Mouse (Mus musculus) neural tube, embryonic 11.5 days (tissue): Measurements from ENCODE around the gene Rev1. TPM values are rescaled to one million over a fixed set of nuclear protein-coding genes. Genes with fewer than 3 reads are reported as not detected.

Experiments used
- ATAC-seq: fragments of 200-750 bp; cut with Nextera tagmentation; 2 replicates; pipeline ENCODE4 v1.8.0; 2017; ENCODE audit warnings: moderate number of reproducible peaks, mild to moderate bottlenecking, moderate TSS enrichment, moderate library complexity; ENCODE audit not compliant: insufficient read depth, low FRiP score, low TSS enrichment
- DNase-seq: peaks from one replicate; pipeline ENCODE4 v3.0.0-alpha.2; 2015; ENCODE audit warnings: low spot score
- H3K27ac ChIP-seq: fragments of 300-500 bp; sonication (generic); 2 replicates; pipeline ENCODE4 v1.5.1; 2014; ENCODE audit warnings: low read depth, mild to moderate bottlenecking, low read length
- H3K27me3 ChIP-seq: fragments of 300-500 bp; sonication (generic); 2 replicates; pipeline ENCODE4 v1.6.1; 2014; ENCODE audit warnings: mild to moderate bottlenecking, low read length, mixed read lengths; ENCODE audit not compliant: control insufficient read depth, insufficient read depth
- H3K36me3 ChIP-seq: fragments of 300-500 bp; sonication (generic); 2 replicates; pipeline ENCODE4 v1.6.1; 2014; ENCODE audit warnings: mild to moderate bottlenecking, low read length, moderate library complexity, mixed read lengths; ENCODE audit not compliant: control insufficient read depth, insufficient read depth
- H3K4me1 ChIP-seq: fragments of 300-500 bp; sonication (generic); 2 replicates; pipeline ENCODE4 v1.6.1; 2014; ENCODE audit warnings: low read length, mixed read lengths; ENCODE audit not compliant: control insufficient read depth, insufficient read depth
- H3K4me2 ChIP-seq: fragments of 300-500 bp; sonication (generic); 2 replicates; pipeline ENCODE4 v1.6.1; 2014; ENCODE audit warnings: low read depth, mild to moderate bottlenecking, moderate library complexity
- H3K4me3 ChIP-seq: fragments of 300-500 bp; sonication (generic); 2 replicates; pipeline ENCODE4 v1.5.1; 2014; ENCODE audit warnings: low read depth, low read length
- H3K9ac ChIP-seq: fragments of 300-500 bp; sonication (generic); 2 replicates; pipeline ENCODE4 v1.6.1; 2014; ENCODE audit warnings: mild to moderate bottlenecking, low read length
- H3K9me3 ChIP-seq: fragments of 300-500 bp; sonication (generic); 2 replicates; pipeline ENCODE4 v1.6.1; 2016; ENCODE audit warnings: low read length; ENCODE audit not compliant: control insufficient read depth
- WGBS: fragments of 180-500 bp; shearing (Covaris S2); extraction: QIAGEN DNeasy Blood & Tissue Kit; methylation state at CpG from one replicate; pipeline ENCODE4 v1.1.7; 2014; 5-methylcytosine and 5-hydroxymethylcytosine counted together
- polyA plus RNA-seq: library from polyadenylated mRNA; unstranded; fragments of >200 nt; fragmentation: Nextera tagmentation; extraction: Ambion mirVana; gene quantifications from 2 replicates; pipeline ENCODE4 v1.2.1, GENCODE M21; 2014

The Rev1 gene
- polyA plus RNA-seq, 1 experiment from 2014 or later = 25.7 TPM

DNA sequence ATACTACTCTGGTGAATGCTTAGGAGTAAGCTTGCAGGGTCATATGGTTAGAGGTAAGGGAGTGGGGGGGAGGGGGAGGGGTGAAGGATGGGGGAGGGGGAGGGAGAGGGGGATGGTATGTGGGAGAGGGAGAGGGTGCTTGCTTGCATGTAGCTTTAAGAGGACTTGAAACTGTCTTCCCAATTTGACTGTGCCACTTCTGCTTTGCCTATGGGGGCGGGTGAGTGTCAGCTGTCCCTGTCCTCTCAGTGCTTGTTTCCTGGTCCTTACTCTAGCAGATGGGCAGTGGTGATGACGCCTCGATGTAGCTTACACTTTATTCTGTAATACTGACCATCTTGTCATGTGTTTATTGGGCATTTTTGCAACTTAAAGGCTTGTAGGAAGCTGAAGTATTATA lies 117.5 kb downstream of the Rev1 start:
- H3K36me3 ChIP-seq = no peaks in the 10 kb centered on the region
- 91% methylated on average over 3 of the region's 3 CpGs for WGBS
- no peaks in the 10 kb centered on the region for H3K27me3 ChIP-seq
- DNase-seq (no peak), ATAC-seq (no peak)
- no peaks in the 10 kb centered on the region for H3K4me1 ChIP-seq
- H3K27ac ChIP-seq = no peak overlapping the region
- no peak overlapping the region for H3K4me3 ChIP-seq
- H3K9ac ChIP-seq = no peak overlapping the region
- no peak overlapping the region for H3K4me2 ChIP-seq
- no peaks in the 10 kb centered on the region for H3K9me3 ChIP-seq

GRCm38 (mm10) chr1:38011647-38012046 lies 118.0 kb downstream of the Rev1 start:
- Histone ChIP-seq H3K27ac (no peak overlapping the region), H3K4me2 (no peak overlapping the region), H3K4me1 (no peaks in the 10 kb centered on the region), H3K9me3 (no peaks in the 10 kb centered on the region), H3K27me3 (no peaks in the 10 kb centered on the region), H3K4me3 (no peak overlapping the region), H3K36me3 (no peaks in the 10 kb centered on the region), H3K9ac (no peak overlapping the region)
- 88% methylated on average over 6 of the region's 6 CpGs for WGBS
- ATAC-seq (no peak), DNase-seq (no peak)

DNA sequence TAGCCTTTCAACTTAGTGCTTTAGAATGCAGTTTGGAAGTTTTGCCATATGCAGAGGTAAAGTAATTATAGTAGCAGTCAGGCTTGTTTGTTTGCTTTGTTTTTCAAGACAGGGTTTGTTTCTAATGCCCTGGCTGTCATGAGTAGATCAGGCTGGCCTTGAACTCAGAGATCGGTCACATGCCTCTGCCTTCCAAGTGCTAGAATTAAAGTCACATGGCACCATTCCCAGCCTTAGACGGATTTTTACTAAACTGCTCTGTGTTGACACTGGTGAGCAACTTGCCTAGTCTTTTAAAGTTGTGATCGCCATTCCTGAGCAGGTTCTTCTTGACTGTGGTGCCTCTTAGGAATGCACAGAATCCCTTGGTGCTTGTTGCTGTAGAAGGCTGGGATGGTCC lies 122.9 kb downstream of the Rev1 start:
- no peak overlapping the region for H3K4me3 ChIP-seq
- no peaks in the 10 kb centered on the region for H3K9me3 ChIP-seq
- H3K4me2 ChIP-seq = no peak overlapping the region
- no peaks in the 10 kb centered on the region for H3K27me3 ChIP-seq
- no peak for ATAC-seq
- H3K36me3 ChIP-seq = no peaks in the 10 kb centered on the region
- no peak overlapping the region for H3K27ac ChIP-seq
- no peaks in the 10 kb centered on the region for H3K4me1 ChIP-seq
- no peak for DNase-seq
- no peak overlapping the region for H3K9ac ChIP-seq
- WGBS = 81% methylated on average over 3 of the region's 3 CpGs

DNA sequence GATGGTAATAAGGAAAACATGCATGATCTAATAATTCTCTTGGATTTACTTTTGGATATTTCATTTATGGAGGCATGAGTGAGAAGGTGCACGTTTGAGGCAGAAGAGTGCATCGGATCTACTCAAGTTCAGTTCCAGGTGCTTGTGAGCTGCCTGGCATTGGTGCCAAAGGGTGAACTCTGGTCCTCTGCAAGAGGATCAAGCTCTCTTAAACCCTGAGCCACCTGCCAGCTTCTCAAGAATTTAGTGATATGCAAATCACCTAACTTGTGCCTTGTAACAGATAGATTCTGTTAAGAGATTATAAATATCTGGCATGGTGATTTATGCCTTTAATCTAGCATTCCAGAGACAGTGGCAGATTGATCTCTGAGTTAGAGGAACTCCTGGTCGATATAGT lies 126.6 kb downstream of the Rev1 start:
- WGBS = 91% methylated on average over 3 of the region's 3 CpGs
- no peak for ATAC-seq

More for the DNA sequence above, 126.6 kb downstream of the Rev1 start:
- Histone ChIP-seq H3K36me3 (no peaks in the 10 kb centered on the region), H3K9ac (no peak overlapping the region), H3K9me3 (no peaks in the 10 kb centered on the region), H3K4me3 (no peak overlapping the region), H3K27me3 (no peaks in the 10 kb centered on the region), H3K27ac (no peak overlapping the region), H3K4me2 (no peak overlapping the region), H3K4me1 (peaks cover 8% of the 10 kb centered on the region)
- DNase-seq = no peak

Other genes with a start within 250 kb of the Rev1 start
- gene Mitd1, start 239.4 kb downstream of the Rev1 start, polyA plus RNA-seq = 23.4 and 23.9 TPM in 2 replicates
- 219 and 231 TPM in 2 replicates for gene Mrpl30, start 239.3 kb downstream of the Rev1 start, polyA plus RNA-seq
- not detected in 2 replicates for gene Lyg2, start 213.3 kb downstream of the Rev1 start, polyA plus RNA-seq
- gene Lyg1, start 172.0 kb downstream of the Rev1 start, polyA plus RNA-seq = not detected in 2 replicates
- 158 and 164 TPM in 2 replicates for gene Txndc9, start 131.9 kb downstream of the Rev1 start, polyA plus RNA-seq
- gene Eif5b, start 131.8 kb downstream of the Rev1 start, polyA plus RNA-seq = 26.9 and 28.9 TPM in 2 replicates